Mouse (Mus musculus) heart, adult 2 months (tissue): ENCODE measurements around the gene Chrm4. TPM values are rescaled to one million over a fixed set of nuclear protein-coding genes. Genes with fewer than 3 reads are reported as not detected.
A peak's percentile ranks its signal among the peaks of the same experiment; 100 is the strongest.

Experiments used
- DNase-seq, 2 experiments: peaks; one replicate each; pipeline ENCODE4 v3.0.0; 2021
- H3K27ac ChIP-seq: fragments of 200-600 bp; 2 replicates; pipeline ENCODE4 v1.8.1; 2022
- H3K27me3 ChIP-seq: fragments of 200-500 bp; 2 replicates; pipeline ENCODE4 v1.6.1; 2012; ENCODE audit warnings: mild to moderate bottlenecking, low read length, inconsistent platforms, mixed read lengths; ENCODE audit not compliant: control insufficient read depth, insufficient read depth
- H3K36me3 ChIP-seq: fragments of 200-500 bp; 2 replicates; pipeline ENCODE4 v1.6.1; 2012; ENCODE audit warnings: low read length, inconsistent platforms; ENCODE audit not compliant: control insufficient read depth, insufficient read depth
- H3K4me1 ChIP-seq: fragments of 200-500 bp; 2 replicates; pipeline ENCODE4 v1.6.1; 2011; ENCODE audit warnings: low read length; ENCODE audit not compliant: control insufficient read depth, insufficient read depth
- H3K4me3 ChIP-seq: fragments of 200-600 bp; 2 replicates; pipeline ENCODE4 v1.8.1; 2022
- H3K79me2 ChIP-seq: fragments of 200-500 bp; replicated peaks from 2 replicates; pipeline ENCODE4 v1.6.1; 2012; ENCODE audit warnings: mild to moderate bottlenecking, inconsistent platforms, low read length, moderate library complexity, mixed read lengths; ENCODE audit not compliant: control insufficient read depth, insufficient read depth
- H3K9ac ChIP-seq: fragments of 200-500 bp; 2 replicates; pipeline ENCODE4 v1.6.1; 2012; ENCODE audit warnings: low read depth, mild to moderate bottlenecking, control low read depth, inconsistent platforms, low read length, mixed read lengths
- CTCF ChIP-seq: fragments of 200-600 bp; IDR thresholded peaks from 2 replicates; pipeline ENCODE4 v1.8.1; 2022; ENCODE audit warnings: antibody characterized with exemption, mild to moderate bottlenecking, moderate library complexity
- EP300 ChIP-seq: fragments of 200-500 bp; IDR thresholded peaks from 2 replicates; pipeline ENCODE4 v1.6.1; 2011; ENCODE audit warnings: low read depth, low read length, control low read depth; ENCODE audit not compliant: insufficient read depth
- POLR2A ChIP-seq: fragments of 200-500 bp; IDR thresholded peaks from 2 replicates; pipeline ENCODE4 v1.6.1; 2011; ENCODE audit warnings: mild to moderate bottlenecking, low read depth, low read length, control low read depth; ENCODE audit not compliant: insufficient read depth
- WGBS: fragments of 180-500 bp; shearing (Covaris S2); methylation state at CpG from one replicate; pipeline ENCODE4 v1.1.7; 2018; 5-methylcytosine and 5-hydroxymethylcytosine counted together
- intact Hi-C: fragments of 180-260 bp; cut with DNase I; formaldehyde crosslinking; loops from one replicate; pipeline ENCODE4 v1.15.1; 2025
- polyA plus RNA-seq: library from polyadenylated mRNA; depleted of rRNA; stranded (reverse); fragments of >200 nt; gene quantifications from 2 replicates; pipeline ENCODE4 v1.2.3, GENCODE M21; 2012
- total RNA-seq, 2 experiments: library from RNA; stranded (reverse); gene quantifications; 2 replicates each; pipeline ENCODE4 v1.2.3; 2021

Chrm4 gene
- total and polyA plus RNA-seq, 3 experiments = 0.14 TPM; not detected in 2

DNA sequence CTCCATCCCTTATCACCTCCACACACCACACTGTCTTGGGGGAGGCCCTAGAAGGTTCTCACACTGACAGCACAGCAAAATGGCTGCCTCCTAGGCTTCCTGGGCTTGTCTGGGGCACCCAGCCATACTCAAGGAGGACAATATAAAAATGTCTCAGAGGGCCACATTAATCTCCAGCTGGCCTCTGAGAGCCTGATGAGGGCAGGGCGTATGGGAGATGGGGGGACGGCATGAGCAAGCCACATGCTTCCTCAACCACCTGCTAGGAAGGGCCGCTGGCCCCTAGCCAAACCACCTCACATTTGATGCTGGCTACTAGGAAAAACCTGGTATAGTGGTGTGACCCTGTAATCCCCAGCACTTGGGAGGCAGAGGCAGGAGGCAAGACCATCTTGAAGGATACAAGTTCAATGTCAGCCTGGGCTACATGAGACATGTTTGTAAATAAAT, 21.8 kb downstream of the Chrm4 start:
- TF ChIP-seq EP300 = no peak
- no peak for TF ChIP-seq POLR2A
- no peak for TF ChIP-seq CTCF
- intact Hi-C loops = no loop called here
- DNase-seq = peak in 1 of 2 experiments; percentile 19
- peak overlapping the region; percentile 85 for H3K27ac ChIP-seq
- no peak overlapping the region for H3K9ac ChIP-seq
- H3K27me3 ChIP-seq = no peaks in the 10 kb centered on the region
- peaks cover 37% of the 10 kb centered on the region for H3K4me1 ChIP-seq
- H3K79me2 ChIP-seq = peaks cover 14% of the 10 kb centered on the region
- peaks cover 8% of the 10 kb centered on the region for H3K36me3 ChIP-seq
- 34% methylated on average over 3 of the region's 3 CpGs for WGBS
- no peak overlapping the region; the same call in 1 of the 2 replicates for H3K4me3 ChIP-seq

GRCm38 (mm10) chr2:91949411-91950274, 22.6 kb downstream of the Chrm4 start:
- H3K36me3 ChIP-seq = peaks cover 12% of the 10 kb centered on the region
- H3K4me3 ChIP-seq = peak overlapping the region; percentile 50
- peaks cover 39% of the 10 kb centered on the region for H3K4me1 ChIP-seq
- peak; percentile 66 to 76 for DNase-seq
- H3K27me3 ChIP-seq = no peaks in the 10 kb centered on the region
- 32% methylated on average over 17 of the region's 17 CpGs for WGBS
- H3K79me2 ChIP-seq = peaks cover 13% of the 10 kb centered on the region
- TF ChIP-seq EP300 (no peak), POLR2A (no peak), CTCF (no peak)
- H3K9ac ChIP-seq = peak overlapping the region; percentile 79
- H3K27ac ChIP-seq = peak overlapping the region; percentile 85
- intact Hi-C loops = no loop called here

GRCm38 (mm10) chr2:91950275-91951085, 23.4 kb downstream of the Chrm4 start:
- Histone ChIP-seq H3K4me3 (peak overlapping the region; percentile 50), H3K27me3 (no peaks in the 10 kb centered on the region), H3K79me2 (peaks cover 11% of the 10 kb centered on the region), H3K27ac (peak overlapping the region; percentile 85), H3K36me3 (peaks cover 14% of the 10 kb centered on the region), H3K9ac (peak overlapping the region; percentile 79), H3K4me1 (peaks cover 44% of the 10 kb centered on the region)
- 10% methylated on average over 15 of the region's 15 CpGs for WGBS
- intact Hi-C loops = no loop called here
- peak; percentile 65 to 76 for DNase-seq
- TF ChIP-seq POLR2A = 0 out of 2 replicates have a peak, but pooled peaks have one; percentile 25
- TF ChIP-seq EP300 = no peak
- no peak for TF ChIP-seq CTCF

DNA sequence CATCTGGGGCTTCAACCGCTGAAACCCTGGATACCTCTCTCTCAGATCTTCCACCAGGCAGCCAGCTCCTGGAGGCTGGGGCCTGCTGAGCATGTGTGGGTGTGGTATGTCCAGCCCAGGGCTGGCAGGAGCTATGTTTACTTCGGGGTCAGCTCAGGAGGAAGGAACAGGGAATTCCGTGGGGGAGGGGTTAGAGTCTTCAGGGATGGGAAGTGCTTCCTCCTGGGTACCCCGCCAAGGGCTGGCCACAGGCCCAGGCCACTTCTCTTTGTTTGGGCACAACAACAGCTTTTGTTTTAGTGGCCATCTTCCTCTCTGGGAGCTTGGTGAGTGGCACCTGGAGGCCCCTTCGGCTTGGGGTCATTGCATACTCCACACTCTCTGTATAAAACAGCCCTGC, 26.8 kb downstream of the Chrm4 start:
- no peaks in the 10 kb centered on the region for H3K27me3 ChIP-seq
- H3K9ac ChIP-seq = 0 out of 2 replicates have a peak overlapping the region, but pooled peaks have one; percentile 27
- WGBS = 3% methylated on average over 5 of the region's 5 CpGs
- H3K79me2 ChIP-seq = peaks cover 13% of the 10 kb centered on the region
- peaks cover 38% of the 10 kb centered on the region for H3K4me1 ChIP-seq
- DNase-seq = peak; percentile 81 to 87
- peaks cover 12% of the 10 kb centered on the region for H3K36me3 ChIP-seq
- H3K27ac ChIP-seq = peak overlapping the region; percentile 85
- no peak overlapping the region for H3K4me3 ChIP-seq
- intact Hi-C loops = no loop called here
- TF ChIP-seq CTCF (peak; percentile 35), POLR2A (0 out of 2 replicates have a peak, but pooled peaks have one; percentile 21), EP300 (peak; percentile 96)

GRCm38 (mm10) chr2:91955121-91955591, 28.1 kb downstream of the Chrm4 start:
- Histone ChIP-seq H3K79me2 (peaks cover 10% of the 10 kb centered on the region), H3K27me3 (no peaks in the 10 kb centered on the region), H3K9ac (no peak overlapping the region), H3K36me3 (peaks cover 11% of the 10 kb centered on the region), H3K4me1 (peaks cover 34% of the 10 kb centered on the region), H3K27ac (peak overlapping the region; percentile 80), H3K4me3 (no peak overlapping the region)
- no peak for TF ChIP-seq EP300
- no peak for TF ChIP-seq CTCF
- no peak for TF ChIP-seq POLR2A
- DNase-seq = no peak
- intact Hi-C loops = no loop called here
- WGBS = 71% methylated on average over 4 of the region's 4 CpGs
